Mouse (Mus musculus) forebrain, embryonic 13.5 days (tissue): ENCODE results near the gene Arl8b. TPM values are rescaled to one million over a fixed set of nuclear protein-coding genes. Genes with fewer than 3 reads are reported as not detected.

Experiments
- ATAC-seq: fragments of 200-750 bp; cut with Nextera tagmentation; 2 replicates; pipeline ENCODE4 v1.8.0; 2017
- H3K27ac ChIP-seq: fragments of 300-500 bp; sonication (generic); 2 replicates; pipeline ENCODE4 v1.5.1; 2015; ENCODE audit warnings: inconsistent platforms, mild to moderate bottlenecking, moderate library complexity
- H3K27me3 ChIP-seq: fragments of 300-500 bp; sonication (generic); 2 replicates; pipeline ENCODE4 v1.6.1; 2015; ENCODE audit warnings: mild to moderate bottlenecking, inconsistent platforms
- H3K36me3 ChIP-seq: fragments of 300-500 bp; sonication (generic); 2 replicates; pipeline ENCODE4 v1.6.1; 2015; ENCODE audit warnings: mild to moderate bottlenecking, inconsistent platforms; ENCODE audit not compliant: poor library complexity, severe bottlenecking
- H3K4me1 ChIP-seq: fragments of 300-500 bp; sonication (generic); 2 replicates; pipeline ENCODE4 v1.6.1; 2015; ENCODE audit warnings: inconsistent platforms
- H3K4me2 ChIP-seq: fragments of 300-500 bp; sonication (generic); 2 replicates; pipeline ENCODE4 v1.6.1; 2015; ENCODE audit warnings: inconsistent platforms, mild to moderate bottlenecking, moderate library complexity
- H3K4me3 ChIP-seq: fragments of 300-500 bp; sonication (generic); 2 replicates; pipeline ENCODE4 v1.5.1; 2015; ENCODE audit warnings: mild to moderate bottlenecking, inconsistent platforms
- H3K9ac ChIP-seq: fragments of 300-500 bp; sonication (generic); 2 replicates; pipeline ENCODE4 v1.6.1; 2015; ENCODE audit warnings: mild to moderate bottlenecking, inconsistent platforms
- H3K9me3 ChIP-seq: fragments of 300-500 bp; sonication (generic); replicated peaks from 2 replicates; pipeline ENCODE4 v1.6.1; 2016; ENCODE audit warnings: inconsistent platforms
- WGBS: fragments of 180-500 bp; shearing (Covaris S2); methylation state at CpG from one replicate; pipeline ENCODE4 v1.1.7; 2015; 5-methylcytosine and 5-hydroxymethylcytosine counted together
- polyA plus RNA-seq: library from polyadenylated mRNA; unstranded; fragments of >200 nt; fragmentation: Nextera tagmentation; extraction: Ambion mirVana; gene quantifications from 2 replicates; pipeline ENCODE4 v1.2.1, GENCODE M21; 2015

Arl8b gene
- polyA plus RNA-seq, 1 experiment from 2014 or later: 75.7 TPM

GRCm38 (mm10) chr6:108795912-108796311 is 13.0 kb downstream of the Arl8b start:
- Histone ChIP-seq H3K36me3 (no peaks in the 10 kb centered on the region), H3K27ac (no peak overlapping the region), H3K9me3 (no peaks in the 10 kb centered on the region), H3K27me3 (no peaks in the 10 kb centered on the region), H3K4me1 (peaks cover 17% of the 10 kb centered on the region), H3K9ac (no peak overlapping the region), H3K4me2 (no peak overlapping the region), H3K4me3 (no peak overlapping the region)
- no peak for ATAC-seq
- 95% methylated on average over 1 of the region's 1 CpGs for WGBS

- Histone ChIP-seq H3K27ac (no peak overlapping the region), H3K36me3 (no peaks in the 10 kb centered on the region), H3K9ac (no peak overlapping the region), H3K27me3 (no peaks in the 10 kb centered on the region), H3K4me1 (peaks cover 17% of the 10 kb centered on the region), H3K4me2 (no peak overlapping the region), H3K9me3 (no peaks in the 10 kb centered on the region), H3K4me3 (no peak overlapping the region)
- 45% methylated on average over 2 of the region's 2 CpGs for WGBS
- peak; percentile 55; the same call in 1 of the 2 replicates for ATAC-seq
These were observed 13.8 kb downstream of the Arl8b start for GRCm38 (mm10) chr6:108796706-108797105.

- Histone ChIP-seq H3K36me3 (no peaks in the 10 kb centered on the region), H3K9me3 (no peaks in the 10 kb centered on the region), H3K4me3 (no peak overlapping the region), H3K4me2 (no peak overlapping the region), H3K9ac (no peak overlapping the region), H3K4me1 (peaks cover 23% of the 10 kb centered on the region), H3K27ac (peak overlapping the region; percentile 68), H3K27me3 (no peaks in the 10 kb centered on the region)
- peak; percentile 84 for ATAC-seq
- 32% methylated on average over 1 of the region's 1 CpGs for WGBS
These were observed 22.3 kb downstream of the Arl8b start for GRCm38 (mm10) chr6:108805194-108805593.

- Histone ChIP-seq H3K9ac (no peak overlapping the region), H3K36me3 (no peaks in the 10 kb centered on the region), H3K4me2 (no peak overlapping the region), H3K4me1 (peaks cover 26% of the 10 kb centered on the region), H3K4me3 (no peak overlapping the region), H3K27me3 (no peaks in the 10 kb centered on the region), H3K27ac (peak overlapping the region; percentile 80), H3K9me3 (no peaks in the 10 kb centered on the region)
- ATAC-seq: no peak
- 90% methylated on average over 7 of the region's 7 CpGs for WGBS
These were observed 23.0 kb downstream of the Arl8b start for GRCm38 (mm10) chr6:108805871-108806270.

- no peak overlapping the region for H3K27ac ChIP-seq
- ATAC-seq: no peak
- H3K4me2 ChIP-seq: no peak overlapping the region
- no peaks in the 10 kb centered on the region for H3K9me3 ChIP-seq
- no peak overlapping the region for H3K4me3 ChIP-seq
- no peaks in the 10 kb centered on the region for H3K36me3 ChIP-seq
- no peak overlapping the region for H3K9ac ChIP-seq
- H3K27me3 ChIP-seq: no peaks in the 10 kb centered on the region
- H3K4me1 ChIP-seq: peaks cover 25% of the 10 kb centered on the region
- WGBS: 75% methylated on average over 3 of the region's 3 CpGs
These were observed 24.5 kb downstream of the Arl8b start for GRCm38 (mm10) chr6:108807446-108807845.

- Histone ChIP-seq H3K27ac (no peak overlapping the region), H3K4me3 (no peak overlapping the region), H3K9me3 (no peaks in the 10 kb centered on the region), H3K4me2 (no peak overlapping the region), H3K4me1 (peaks cover 23% of the 10 kb centered on the region), H3K27me3 (no peaks in the 10 kb centered on the region), H3K9ac (no peak overlapping the region), H3K36me3 (no peaks in the 10 kb centered on the region)
- no peak for ATAC-seq
- WGBS: 86% methylated on average over 1 of the region's 1 CpGs
These were observed 25.9 kb downstream of the Arl8b start for GRCm38 (mm10) chr6:108808786-108809185.

GRCm38 (mm10) chr6:108810237-108810636 is 27.3 kb downstream of the Arl8b start:
- ATAC-seq: no peak
- H3K9ac ChIP-seq: no peak overlapping the region
- WGBS: 68% methylated on average over 10 of the region's 10 CpGs
- H3K4me2 ChIP-seq: no peak overlapping the region
- no peaks in the 10 kb centered on the region for H3K27me3 ChIP-seq
- H3K36me3 ChIP-seq: peaks cover 6% of the 10 kb centered on the region; the same call in 1 of the 2 replicates
- H3K4me1 ChIP-seq: peaks cover 13% of the 10 kb centered on the region
- no peak overlapping the region for H3K27ac ChIP-seq
- no peak overlapping the region for H3K4me3 ChIP-seq
- no peaks in the 10 kb centered on the region for H3K9me3 ChIP-seq

- no peak for ATAC-seq
- Histone ChIP-seq H3K27me3 (no peaks in the 10 kb centered on the region), H3K4me1 (0 out of 2 replicates have a peak, but pooled peaks cover 4% of the 10 kb centered on the region), H3K9me3 (no peaks in the 10 kb centered on the region), H3K36me3 (peaks cover 8% of the 10 kb centered on the region; the same call in 1 of the 2 replicates), H3K9ac (no peak overlapping the region), H3K27ac (no peak overlapping the region), H3K4me2 (no peak overlapping the region), H3K4me3 (no peak overlapping the region)
- 90% methylated on average over 2 of the region's 2 CpGs for WGBS
These were observed 29.2 kb downstream of the Arl8b start for GRCm38 (mm10) chr6:108812134-108812533.

GRCm38 (mm10) chr6:108817510-108817909 is 34.6 kb downstream of the Arl8b start:
- no peak overlapping the region for H3K9ac ChIP-seq
- no peaks in the 10 kb centered on the region for H3K9me3 ChIP-seq
- no peak overlapping the region for H3K4me3 ChIP-seq
- WGBS: 76% methylated on average over 4 of the region's 4 CpGs
- no peaks in the 10 kb centered on the region for H3K4me1 ChIP-seq
- H3K27me3 ChIP-seq: no peaks in the 10 kb centered on the region
- H3K36me3 ChIP-seq: peaks cover 45% of the 10 kb centered on the region
- no peak overlapping the region for H3K4me2 ChIP-seq
- H3K27ac ChIP-seq: no peak overlapping the region
- no peak for ATAC-seq

GRCm38 (mm10) chr6:108824816-108825545 is 42.1 kb downstream of the Arl8b start:
- peaks cover 31% of the 10 kb centered on the region for H3K36me3 ChIP-seq
- no peaks in the 10 kb centered on the region for H3K27me3 ChIP-seq
- ATAC-seq: no peak
- no peak overlapping the region for H3K9ac ChIP-seq
- no peak overlapping the region for H3K4me3 ChIP-seq
- WGBS: 82% methylated on average over 7 of the region's 7 CpGs
- H3K4me2 ChIP-seq: no peak overlapping the region
- H3K4me1 ChIP-seq: peaks cover 14% of the 10 kb centered on the region
- no peak overlapping the region for H3K27ac ChIP-seq
- H3K9me3 ChIP-seq: no peaks in the 10 kb centered on the region

- H3K4me3 ChIP-seq: no peak overlapping the region
- no peak overlapping the region for H3K9ac ChIP-seq
- peaks cover 26% of the 10 kb centered on the region for H3K36me3 ChIP-seq
- peaks cover 18% of the 10 kb centered on the region for H3K4me1 ChIP-seq
- H3K27me3 ChIP-seq: no peaks in the 10 kb centered on the region
- no peak for ATAC-seq
- no peak overlapping the region for H3K4me2 ChIP-seq
- no peaks in the 10 kb centered on the region for H3K9me3 ChIP-seq
- H3K27ac ChIP-seq: no peak overlapping the region
- WGBS: 77% methylated on average over 3 of the region's 3 CpGs
These were observed 43.2 kb downstream of the Arl8b start for GRCm38 (mm10) chr6:108826070-108826469.

GRCm38 (mm10) chr6:108827336-108827920 is 44.5 kb downstream of the Arl8b start:
- no peak for ATAC-seq
- peaks cover 25% of the 10 kb centered on the region for H3K4me1 ChIP-seq
- peak overlapping the region; percentile 90 for H3K4me2 ChIP-seq
- 15% methylated on average over 5 of the region's 5 CpGs for WGBS
- H3K27me3 ChIP-seq: no peaks in the 10 kb centered on the region
- H3K9me3 ChIP-seq: no peaks in the 10 kb centered on the region
- no peak overlapping the region for H3K27ac ChIP-seq
- H3K36me3 ChIP-seq: peaks cover 13% of the 10 kb centered on the region
- no peak overlapping the region for H3K9ac ChIP-seq
- peak overlapping the region; percentile 93; the same call in 1 of the 2 replicates for H3K4me3 ChIP-seq
